Mouse (Mus musculus): ENCODE measurements around the gene Ccr3.

Gene Ccr3

DNA sequence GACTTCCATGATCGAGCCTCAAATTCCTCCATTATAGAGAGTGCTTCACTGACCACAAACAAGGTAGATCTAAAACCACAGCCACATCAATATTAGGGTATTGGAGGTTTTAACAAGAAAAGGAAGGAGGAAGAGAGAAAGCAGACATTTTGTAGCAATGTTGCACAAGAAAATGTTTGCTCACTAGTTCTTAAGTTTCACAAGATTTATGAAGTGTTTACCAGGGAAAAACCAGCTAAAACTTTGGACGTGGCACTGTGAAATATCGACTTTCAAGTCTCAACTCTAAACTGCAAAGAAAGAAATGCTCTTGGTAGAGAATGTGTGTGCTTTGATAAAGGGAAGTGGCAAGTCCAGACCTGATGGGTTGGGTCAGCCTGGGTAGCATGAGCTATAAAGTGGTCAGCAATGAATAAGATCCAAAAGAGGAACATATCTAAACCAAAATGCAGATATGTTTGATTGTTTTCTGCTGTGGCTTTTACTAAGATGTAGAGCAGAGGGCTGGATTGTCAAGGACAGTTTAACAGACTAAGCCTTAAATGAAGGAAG lies 34.5 kb downstream of the Ccr3 start:
- DNase-seq, result peak; percentile 85

DNA sequence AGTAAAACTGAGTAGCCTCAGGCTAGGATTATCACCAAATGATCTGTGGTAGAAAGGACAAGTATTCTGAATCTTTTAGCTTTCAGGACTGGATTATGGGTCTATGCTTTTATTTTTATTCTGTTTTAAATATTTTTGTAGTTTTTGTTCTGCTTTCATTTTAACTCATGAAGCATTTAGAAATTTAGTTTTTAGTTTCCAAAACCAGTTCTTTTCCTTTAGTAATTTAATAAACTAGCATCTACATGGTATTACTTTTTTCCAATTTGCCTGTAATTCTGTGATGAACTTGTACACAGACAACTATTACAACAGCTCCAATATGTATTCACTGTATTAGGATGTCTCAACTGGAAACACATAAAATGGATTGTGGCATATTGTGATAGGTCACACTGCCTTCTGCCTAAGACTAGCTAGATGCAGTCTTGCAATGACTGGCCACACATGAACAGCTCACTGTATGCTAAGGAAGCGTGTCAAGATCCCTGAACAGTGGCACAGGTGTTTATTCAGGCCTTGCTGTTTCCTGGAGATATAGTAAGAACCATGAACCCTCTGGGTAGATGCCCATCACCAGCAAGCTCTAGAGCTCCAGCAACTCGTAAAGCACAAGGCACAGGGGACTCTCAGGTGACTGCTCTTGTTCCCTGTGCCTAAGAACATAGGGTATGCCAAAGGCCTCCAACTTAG lies 38.0 kb downstream of the Ccr3 start:
- no peak for DNase-seq

DNA sequence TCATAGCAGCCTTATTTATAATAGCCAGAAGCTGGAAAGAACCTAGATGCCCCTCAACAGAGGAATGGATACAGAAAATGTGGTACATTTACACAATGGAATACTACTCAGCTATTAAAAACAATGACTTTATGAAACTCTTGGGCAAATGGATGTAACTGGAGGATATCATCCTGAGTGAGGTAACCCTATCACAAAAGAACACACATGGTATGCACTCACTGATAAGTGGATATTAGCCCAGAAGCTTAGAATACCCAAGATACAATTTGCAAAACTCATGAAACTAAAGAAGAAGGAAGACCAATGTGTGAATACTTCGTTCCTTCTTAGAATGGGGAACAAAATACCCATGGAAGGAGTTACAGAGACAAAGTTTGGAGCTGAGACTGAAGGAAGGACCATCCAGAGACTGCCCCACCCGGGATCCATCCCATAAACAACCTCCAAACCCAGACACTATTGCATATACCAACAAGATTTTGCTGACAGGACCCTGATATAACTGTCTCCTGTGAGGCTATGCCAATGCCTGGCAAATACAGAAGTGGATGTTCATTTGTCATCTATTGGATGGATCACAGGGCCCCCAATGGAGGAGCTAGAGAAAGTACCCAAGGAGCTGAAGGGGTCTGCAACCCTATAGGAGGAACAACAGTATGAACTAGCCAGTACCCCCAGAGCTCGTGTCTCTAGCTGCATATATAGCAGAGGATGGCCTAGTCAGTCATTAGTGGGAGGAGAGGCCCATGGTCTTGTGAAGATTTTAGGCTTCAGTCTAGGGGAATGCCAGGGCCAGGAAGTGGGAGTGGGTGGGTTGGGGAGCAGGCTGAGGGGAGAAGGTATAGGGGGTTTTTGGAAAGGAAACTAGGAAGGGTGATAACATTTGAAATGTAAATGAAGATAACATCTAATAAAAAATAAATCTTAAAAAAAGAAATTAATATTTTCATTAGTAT lies 40.0 kb downstream of the Ccr3 start:
- DNase-seq, result peak; percentile 85

DNA sequence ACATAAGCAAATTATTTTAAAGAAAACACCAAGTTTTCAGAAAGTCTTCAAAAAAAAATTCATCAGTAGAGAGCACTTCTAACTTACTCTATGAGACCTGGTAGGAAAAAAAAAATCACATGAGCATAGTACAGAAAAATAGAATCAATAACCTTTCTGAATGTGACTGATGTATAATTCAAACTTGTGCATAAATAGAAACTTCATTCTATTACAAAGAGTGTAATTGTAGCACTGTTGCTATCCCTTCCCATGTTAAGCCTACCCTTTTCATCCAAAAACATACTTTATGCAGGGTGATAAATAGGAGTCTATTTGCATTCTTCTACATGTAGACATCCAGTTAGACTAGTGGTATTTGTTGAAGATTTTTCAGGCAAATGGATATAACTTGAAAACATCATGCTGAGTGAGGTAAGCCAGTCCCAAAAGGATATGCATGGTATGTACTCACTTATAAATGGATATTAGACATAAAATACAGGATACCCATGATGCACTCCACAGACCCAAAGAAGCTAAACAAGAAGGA lies 44.9 kb downstream of the Ccr3 start:
- no peak for DNase-seq

DNA sequence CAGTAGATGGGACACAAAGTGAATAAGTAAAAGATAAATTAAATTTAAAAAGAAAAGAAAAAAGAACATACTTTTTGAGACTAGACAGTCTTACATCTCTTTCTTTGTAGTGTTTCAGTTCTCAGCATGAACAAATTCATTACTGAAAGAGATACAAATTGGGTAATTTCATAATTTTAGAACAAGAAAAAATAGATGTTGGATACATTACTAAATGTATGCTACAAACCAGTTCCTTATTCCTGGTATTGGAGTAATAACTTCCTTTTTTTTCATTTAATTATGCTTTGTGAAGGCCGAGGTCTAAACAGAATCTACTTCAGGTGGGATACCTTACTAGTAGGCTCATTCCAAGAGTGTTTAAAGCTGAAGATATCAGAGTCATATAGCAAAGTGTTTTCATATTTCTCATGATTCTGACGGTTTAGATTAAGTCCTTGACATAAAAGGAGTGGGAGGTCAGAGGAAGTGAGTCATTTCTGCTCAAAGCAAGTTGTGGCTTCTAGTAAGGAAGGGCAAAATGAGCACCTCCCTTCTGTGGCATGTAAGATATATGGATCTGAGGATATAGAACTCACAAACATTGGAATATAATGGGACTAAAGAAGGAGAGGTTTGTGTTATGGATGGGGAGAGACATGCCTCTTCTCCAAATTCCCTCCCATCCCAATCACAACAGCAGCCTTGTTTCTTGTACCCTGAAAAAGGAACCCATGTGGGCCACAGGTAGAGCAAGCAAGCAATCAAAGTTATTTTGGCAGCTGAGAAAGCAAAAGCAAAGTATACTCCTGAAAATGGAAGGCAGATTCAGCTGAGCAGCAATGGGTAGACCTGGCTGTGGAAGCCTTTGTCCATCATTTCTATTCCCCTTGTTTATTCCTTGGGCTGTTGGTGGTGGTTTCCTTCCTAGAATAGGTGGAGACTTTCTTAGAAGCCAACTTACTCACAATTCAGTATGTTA lies 46.6 kb downstream of the Ccr3 start:
- DNase-seq, result no peak

DNA sequence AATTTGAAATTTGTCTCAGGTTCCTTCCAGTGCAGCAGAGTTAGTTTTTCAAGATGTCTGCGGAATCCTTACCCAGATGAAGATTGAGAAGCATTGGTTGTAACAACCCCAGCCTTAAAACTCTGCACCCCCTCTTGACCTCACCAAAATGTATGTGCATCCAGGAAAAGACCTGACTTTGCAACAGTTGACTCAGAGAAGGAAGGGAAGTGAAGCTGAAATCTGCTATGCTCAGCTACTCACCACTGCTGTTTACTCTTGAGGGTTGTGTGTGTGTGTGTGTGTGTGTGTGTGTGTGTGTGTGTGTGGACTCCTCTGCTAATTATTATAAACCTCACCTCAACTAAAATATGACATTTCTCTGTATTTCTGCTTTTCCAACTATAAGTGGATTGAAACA lies 49.7 kb downstream of the Ccr3 start:
- peak; percentile 89 for DNase-seq

DNA sequence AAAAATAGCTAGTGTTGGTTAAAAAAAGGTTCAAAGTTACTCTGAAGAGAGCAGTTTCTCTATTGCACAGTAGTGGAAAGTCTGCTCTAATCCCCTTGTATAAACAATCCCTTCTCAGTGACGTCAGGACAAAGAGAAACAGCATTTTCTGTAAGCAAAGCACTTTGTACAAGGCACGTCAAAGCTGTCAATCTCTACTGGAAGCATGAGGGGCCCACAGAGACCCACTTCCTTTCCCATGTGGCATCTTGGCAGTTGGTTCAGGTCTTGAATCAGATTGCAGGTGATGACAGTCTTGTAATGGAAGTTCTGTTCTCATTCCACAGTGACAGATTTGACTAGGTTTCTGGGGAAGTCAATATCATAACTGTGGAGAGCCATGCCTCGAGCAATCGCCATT lies 58.0 kb downstream of the Ccr3 start:
- no peak for DNase-seq

DNA sequence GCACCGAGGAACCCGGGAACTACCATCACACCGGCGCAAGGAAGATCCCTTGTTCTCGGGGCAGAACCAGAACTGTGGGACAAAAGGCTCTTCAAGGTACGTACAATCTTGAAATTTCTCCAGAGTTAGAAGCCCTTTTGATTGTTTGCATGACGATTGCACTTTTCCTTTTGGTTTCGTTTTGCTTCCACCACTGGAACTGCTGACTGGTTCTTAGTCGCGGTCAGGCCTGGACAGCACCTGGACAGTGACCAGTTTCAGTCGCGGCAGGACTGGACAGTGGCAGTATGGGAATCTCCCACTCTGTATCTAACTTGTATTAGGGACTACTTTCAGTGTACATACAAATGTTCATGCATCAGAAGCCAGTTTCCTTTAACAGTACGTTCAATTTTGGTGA lies 58.7 kb downstream of the Ccr3 start:
- peak; percentile 89 for DNase-seq

Measured in heart, adult 11 months (tissue).